Mouse (Mus musculus): ENCODE data around the gene Snrk.

- TF ChIP-seq CTCF (IDR thresholded peaks at IDR 0.05; ENCODE audit: borderline replicate concordance, insufficient read depth, low read depth, low read length) (peak; percentile 57; the same call in 1 of the 2 replicates), POLR2A (IDR thresholded peaks at IDR 0.05; ENCODE audit: borderline replicate concordance, insufficient read depth, low read length) (no peak)
Measured at GRCm38 (mm10) chr9:122156389-122157078, 39.5 kb downstream of the Snrk start.

Data from cerebellum, adult 2 months (tissue).